Mouse (Mus musculus) cerebellum, adult 11 months (tissue): ENCODE data around the gene Npw.
A peak's percentile ranks its signal among the peaks of the same experiment; 100 is the strongest.

ENCODE experiments used
- DNase-seq: peaks from one replicate; pipeline ENCODE4 v3.0.0; 2022

The Npw gene

DNA sequence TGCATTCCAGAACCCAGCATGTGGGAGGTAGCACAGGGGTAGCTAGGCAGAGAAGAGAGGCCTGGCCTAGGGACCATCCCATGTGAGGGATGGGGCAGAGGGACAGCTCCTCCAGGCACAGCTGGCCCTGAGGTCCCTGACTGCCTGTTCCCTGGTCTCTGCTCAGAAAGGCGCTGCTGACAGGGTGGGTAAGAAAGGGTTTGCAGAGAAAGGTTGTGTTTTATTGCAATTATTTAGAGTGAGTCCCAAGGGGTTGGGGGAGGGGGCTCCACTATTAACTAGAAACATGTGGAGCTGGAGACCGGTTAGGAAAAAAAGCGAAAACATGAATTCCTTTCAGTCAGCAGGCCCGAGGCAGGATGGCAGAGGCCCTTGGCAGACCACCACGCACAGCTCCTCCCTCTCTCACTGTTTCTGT is 18.7 kb downstream of the Npw start:
- DNase-seq, result no peak

DNA sequence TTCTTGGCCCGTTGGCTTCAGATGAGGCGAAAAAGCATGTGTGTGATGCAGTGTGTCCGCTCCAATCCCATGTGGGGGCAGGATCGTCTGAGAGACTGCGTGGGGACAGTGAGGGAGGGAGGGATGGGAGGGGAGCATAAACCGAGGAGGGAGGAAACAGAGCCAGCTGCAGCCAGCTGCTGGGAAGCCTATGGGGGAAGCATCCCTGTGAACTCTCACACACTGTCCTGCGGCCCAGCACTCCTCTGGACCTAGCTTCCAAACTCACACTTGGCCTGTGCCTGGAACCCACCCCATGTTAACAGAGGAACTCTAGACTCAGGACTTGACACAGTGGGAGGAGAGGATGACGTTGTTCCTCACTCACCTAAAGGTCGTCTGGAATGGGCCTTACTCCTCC is 19.4 kb downstream of the Npw start:
- no peak for DNase-seq

DNA sequence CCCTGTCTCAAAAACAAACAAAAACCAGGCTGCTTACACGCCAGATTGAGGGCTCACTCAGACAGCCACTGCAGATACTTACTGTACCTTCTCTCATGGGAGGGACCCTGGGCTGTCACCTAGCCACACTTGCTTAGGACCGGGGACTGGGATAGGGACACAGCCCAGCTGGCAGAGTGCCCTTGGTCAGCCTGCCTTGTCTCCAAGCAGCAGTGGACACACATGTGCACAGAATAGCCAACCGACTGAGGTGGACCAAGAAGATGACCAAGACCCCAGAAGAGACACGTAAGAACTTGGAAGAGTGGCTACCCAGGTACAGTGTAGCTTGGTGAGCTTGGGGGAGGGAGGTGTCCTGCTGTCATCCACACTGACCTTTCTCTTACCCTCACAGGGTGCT is 20.0 kb downstream of the Npw start:
- DNase-seq, result no peak

DNA sequence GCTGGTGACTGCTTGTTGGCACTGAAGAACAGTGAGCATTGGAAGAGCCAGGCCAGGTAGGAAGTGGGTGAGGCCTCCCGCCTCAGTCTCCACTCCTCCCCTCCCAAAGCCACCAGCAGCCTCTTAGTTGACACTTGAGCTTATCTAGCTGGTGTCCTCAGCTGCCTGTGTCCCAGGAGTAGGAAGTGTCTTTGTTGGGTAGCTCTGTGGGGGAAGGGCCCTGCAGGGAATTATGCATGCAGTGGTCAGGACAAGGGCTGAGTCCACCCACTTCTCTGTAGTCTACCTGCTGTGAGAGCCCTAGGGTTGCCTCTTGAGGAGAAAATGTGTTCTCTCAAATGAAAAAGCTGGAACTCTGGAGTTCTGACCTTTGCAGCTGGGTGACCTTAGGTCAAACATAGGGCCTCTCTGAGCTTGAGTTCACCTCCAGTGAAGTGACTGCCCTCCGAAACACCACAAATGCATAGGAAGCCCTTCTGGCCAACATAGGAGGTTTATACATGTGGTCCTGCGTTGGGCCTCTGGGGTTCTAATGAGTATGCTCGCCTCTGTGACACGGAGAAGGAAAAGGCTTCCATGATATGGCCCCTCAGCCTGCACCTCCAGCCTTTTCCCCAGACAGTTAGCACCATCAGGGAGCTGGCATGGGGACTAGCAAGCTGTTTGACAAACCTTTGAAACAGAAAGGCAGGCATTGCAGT is 21.3 kb downstream of the Npw start:
- no peak for DNase-seq

DNA sequence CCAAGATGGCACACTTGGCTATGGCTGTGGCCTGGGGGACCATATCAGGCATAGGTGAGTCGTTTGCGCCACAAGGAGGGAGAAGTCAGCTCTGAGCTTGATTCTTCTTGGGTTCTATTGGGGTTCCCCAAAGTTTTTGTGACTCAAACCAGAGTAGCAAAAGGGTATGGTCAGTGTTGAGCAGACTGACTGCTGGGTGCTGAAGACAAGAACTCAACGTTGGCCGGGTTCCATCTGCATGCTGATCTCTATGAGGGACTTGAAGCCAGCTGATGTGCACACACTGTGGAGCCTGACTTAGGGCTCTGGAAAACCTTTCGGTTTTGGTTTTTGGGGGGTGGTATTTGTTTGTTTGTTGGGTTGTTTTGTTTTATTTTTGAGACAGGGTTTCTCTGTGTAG is 22.6 kb downstream of the Npw start:
- DNase-seq, result no peak

DNA sequence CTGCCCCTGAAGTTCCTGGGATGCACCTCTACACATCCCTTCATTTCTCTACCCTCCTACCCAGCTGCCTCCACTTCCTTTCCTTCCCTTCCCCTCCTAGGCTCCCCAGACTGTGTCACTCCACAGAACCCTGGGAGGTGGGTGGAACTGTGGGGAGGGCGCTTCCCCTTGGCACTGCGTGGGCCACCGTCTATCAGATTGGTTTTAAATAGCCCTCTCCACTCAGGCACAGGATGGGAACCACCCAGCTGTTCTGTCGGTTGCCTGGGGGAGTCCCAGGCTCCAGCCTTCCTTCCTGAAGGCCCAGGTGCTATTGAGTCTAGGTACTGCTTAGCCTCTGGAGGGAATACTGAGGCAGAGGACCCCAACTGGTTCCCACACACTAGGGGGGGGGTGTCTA is 23.2 kb downstream of the Npw start:
- no peak for DNase-seq

DNA sequence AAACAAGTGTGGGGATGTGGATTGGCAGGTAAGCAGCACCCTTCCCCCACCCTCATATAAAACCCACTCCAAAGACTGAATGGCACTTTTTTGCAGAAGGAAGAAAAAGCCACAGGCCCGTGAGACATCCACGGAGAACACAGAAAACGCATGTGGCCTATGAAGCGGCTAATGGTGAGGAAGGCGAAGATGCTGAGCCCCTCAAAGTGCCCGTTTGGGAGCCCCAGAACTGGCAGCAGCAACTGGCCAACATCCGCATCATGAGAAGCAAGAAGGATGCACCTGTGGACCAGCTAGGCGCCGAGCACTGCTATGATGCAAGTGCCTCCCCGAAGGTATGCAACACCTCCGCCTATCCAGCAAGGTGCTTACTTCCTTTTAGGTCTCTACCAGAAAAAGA is 24.4 kb downstream of the Npw start:
- DNase-seq, result no peak

DNA sequence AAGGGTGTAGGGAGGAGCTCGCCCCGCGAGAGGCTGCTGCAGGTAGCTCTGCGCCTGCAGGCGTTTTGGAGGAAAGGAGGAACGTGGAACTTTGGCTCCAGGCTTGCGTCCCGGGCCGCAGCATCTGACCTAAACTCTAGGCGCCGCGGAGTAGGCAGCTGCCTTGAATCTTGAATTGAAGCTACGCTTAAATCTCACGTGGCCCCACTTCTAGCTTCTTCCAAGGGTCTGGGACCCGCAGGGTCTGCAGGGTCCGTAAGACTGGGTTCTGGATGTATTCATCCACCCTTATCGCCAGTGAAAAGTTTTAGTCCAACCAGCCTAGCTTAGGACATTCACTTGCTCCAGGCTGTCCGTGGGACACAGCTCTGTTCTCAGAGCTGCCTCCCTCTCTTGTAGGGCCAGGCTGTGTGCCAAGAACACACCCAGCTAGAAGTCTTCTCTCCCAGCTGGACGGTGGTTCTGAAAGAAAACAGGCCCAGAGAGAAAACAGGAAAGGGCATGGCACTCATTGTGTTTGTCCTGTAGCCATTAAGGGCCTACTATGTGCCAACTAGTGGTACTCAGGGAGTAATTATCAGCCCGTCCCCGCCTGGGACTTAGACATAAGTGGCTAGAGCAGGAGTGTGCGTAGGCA is 25.3 kb downstream of the Npw start:
- no peak for DNase-seq

DNA sequence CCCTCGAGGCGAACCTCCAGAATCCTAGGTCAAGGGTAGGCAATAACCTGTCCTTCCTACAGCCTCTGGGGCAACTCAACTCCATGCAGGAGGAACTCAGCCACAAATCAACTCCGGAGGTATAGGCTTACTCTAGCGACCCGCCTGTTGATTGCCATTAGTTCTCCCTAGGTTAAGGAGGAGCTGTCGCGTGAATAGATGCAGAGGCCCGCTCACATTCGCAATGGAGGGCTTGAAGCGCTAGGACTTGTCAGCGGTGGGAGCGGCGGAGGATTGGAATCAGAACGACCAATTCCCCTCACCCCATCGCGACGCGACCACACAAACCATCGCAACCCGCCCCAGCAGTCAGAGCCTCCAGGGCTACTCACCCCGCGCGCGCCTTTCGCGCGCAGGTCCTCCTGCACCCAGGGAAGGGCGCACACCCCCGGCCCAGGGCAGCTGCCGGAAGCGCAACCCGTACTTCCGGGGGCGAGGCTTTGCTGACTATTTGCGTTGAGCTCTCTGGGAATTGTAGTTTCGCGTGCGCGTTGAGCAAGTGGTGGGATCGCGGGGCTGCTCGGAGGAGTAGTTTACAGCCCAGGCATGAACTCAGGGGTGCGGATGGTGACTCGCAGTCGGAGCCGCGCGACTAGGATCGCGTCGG is 26.0 kb downstream of the Npw start, which contains the start of the genes Tsc2 and Nthl1:
Tsc2 (minus strand) TSS at position 464 of the 646 bp plus-strand sequence.
Nthl1 (plus strand) TSS at position 514 of the 646 bp plus-strand sequence.
- DNase-seq, result peak; percentile 69

DNA sequence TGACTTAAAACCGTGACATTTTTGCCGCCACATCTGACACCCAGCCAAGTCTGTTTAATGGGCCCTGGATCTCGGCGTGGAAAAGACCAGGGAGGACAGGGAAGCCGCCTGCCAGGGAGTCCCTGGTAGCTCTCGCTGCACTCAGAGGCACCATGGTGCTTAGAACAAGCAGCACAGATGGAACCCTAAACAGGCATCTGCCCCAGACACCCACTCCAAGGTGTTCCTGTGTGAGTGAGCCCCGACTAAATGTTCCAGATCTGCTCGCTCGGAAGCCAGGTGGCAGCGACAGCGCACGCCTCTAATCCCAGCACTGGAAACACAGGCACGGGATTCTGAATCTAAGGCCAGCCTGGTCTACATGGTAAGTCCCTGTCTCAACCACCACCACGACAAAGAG is 28.2 kb downstream of the Npw start:
- DNase-seq, result no peak

DNA sequence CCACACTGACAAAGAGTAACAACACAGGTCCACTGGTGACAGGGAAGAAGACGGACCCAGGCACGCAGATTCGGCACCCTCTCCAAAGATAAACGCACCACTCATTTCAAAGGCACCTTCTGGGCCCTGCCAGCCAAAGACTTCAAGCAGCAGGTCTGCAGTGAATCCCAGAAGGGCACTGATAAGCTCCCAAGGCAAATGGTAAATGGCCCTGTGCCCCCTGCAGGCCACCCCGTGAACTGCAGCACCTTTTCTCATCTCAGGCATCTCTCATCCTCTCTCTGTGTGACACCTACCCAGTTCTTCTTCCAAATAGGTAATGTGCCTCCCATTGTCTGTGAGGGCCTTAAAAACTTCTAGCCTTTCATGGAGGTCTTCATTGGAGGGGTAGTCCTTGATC is 29.6 kb downstream of the Npw start:
- DNase-seq, result peak; percentile 81

DNA sequence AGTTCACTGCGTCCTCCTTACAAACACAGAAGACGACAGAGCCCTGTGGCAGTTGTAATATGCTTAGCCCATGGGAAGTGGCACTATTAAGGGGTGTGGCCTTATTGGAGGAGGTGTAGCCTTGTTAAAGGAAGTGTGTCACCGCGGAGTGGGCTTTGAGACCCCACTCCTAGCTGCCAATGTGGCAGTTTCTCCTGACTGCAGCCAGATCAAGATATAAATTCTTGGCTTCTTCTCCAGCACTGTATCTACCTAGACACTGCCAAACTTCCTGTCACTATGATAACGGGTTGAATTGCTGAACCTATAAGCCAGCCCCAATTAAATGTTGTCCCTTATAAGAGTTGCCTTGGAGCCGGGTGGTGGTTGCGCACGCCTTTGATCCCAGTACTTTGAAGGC is 32.8 kb downstream of the Npw start:
- DNase-seq, result no peak

DNA sequence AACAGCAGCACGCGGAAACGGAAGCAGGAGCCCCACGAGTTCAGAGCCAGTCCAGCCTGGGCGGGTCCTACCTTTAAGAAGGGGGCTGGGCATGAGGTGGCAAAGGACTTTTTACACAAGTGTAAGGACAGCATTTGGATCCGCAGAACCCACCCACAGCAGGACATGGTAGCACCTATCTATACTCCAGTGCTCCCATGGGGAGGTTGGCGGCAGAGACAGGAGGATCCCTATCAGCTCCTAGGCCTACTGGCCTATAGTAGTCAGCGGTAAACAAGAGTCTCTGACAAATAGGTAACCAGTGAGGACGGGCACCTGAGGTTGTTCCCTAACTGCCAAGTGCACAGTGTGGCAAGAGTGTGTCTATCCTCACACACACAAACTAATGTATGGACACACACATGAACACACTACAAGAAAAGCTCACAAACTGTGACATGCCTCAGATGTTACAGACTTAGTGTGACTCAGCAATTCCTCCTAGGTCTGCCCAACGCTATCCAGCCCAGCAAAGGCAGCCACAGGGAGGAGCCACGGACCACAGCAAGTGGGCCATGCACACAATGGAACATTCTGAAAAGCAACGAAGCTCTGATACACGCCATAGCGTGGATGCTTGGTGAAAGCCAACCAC is 40.6 kb downstream of the Npw start:
- DNase-seq, result no peak

DNA sequence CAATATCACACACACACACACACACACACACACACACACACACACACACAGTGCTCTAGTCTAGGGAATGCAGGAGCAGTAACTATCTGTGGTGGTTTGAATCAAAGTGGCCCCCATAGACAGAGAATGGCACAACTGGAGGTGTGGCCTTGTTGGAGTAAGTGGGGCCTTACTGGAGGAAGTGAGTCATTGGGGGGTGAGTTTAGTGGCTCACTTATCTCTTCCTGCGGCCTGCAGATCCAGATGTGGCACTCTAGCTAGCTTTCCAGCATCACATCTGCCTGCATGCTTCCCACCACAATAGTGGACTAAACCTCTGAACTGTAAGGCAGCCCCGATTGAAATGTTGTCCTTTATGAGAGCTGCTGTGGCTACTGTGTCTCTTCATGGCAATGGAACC is 47.5 kb downstream of the Npw start:
- DNase-seq, result no peak

DNA sequence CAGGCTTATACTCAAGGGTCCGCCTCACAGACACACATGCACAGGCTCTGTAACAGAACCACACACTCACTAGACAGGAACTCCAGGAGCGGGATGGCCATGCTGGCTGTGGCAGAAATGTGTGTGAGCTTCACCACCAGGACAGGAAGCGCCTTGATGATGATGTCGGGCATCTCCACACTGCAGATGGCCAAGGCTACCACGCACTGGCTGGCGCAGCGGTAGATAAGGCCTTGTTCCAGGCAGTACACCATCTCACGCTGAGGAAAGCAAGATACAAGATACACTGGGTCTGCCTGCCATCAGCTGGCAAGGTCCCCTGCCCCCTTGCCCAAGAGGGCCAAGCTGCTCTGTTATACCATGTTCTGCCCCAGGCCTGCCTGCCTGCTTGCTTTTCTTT is 49.4 kb downstream of the Npw start:
- DNase-seq, result no peak

DNA sequence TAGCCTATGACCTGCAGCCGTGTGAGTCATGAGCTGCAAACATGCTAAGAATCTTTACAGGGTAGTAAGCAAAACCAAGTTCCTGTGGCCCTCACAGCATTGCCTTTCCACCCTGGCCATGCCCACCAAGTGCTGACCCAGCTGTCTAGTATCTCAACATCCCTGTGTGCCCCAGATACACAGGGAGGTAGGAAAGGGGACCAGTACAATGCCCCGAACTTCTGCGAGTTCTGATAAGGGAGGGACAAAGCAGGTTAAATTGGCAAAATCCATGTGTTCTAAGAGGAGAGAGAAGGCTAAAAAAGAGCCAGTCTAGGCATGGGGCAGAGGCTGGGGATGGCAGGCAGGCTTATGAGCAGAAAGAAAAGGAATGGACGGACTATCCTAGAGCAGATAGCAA is 49.9 kb downstream of the Npw start:
- no peak for DNase-seq
